Mouse (Mus musculus): ENCODE data around the gene Pctp. TPM values are rescaled to one million over a fixed set of nuclear protein-coding genes. Genes with fewer than 3 reads are reported as not detected.

Pctp gene
- total and polyA plus RNA-seq, 2 experiments from 2014 or later: 0.52 to 0.99 TPM

DNA sequence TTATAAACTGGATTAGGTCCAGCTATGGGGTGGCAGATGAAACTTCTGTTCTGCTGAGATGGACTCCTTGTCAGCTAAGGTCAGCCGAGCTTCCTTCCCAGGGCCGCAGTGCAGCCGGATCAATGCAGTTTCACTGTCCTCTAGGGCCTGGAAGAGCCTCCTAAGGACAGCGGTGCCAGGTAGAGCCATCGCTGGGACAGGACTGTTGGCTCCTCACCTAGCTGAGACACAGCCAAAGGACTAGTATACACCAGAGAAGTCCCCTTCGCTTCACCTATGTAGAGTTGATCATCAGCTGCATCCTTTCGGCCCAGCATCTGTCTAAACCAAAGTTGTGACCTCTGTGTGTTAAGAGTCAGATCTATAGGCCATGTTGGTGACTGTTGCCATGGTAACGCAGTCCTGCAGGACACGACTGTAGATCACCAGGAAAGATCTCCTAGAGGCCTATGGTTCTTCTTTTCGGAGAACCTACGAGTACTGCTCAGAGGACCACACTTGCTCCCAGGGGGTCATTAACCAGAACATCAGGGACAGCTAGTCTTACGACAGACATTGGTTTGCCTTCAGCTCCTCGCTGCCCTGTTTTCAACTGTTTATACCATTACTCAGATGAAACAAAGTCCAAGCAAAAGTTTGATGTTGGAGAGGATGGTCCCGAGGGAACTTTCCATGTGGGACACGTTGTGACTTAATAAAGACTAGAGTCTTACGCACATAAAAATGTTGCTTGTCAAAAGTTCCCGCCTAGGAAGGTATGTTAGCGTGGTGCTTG is 3.5 kb downstream of the Pctp start:
- no peak for TF ChIP-seq CTCF (IDR thresholded peaks at IDR 0.05; ENCODE audit: low read depth)
- Histone ChIP-seq H3K9me3 (ENCODE audit: low read length) (no peaks in the 10 kb centered on the region), H3K27ac (ENCODE audit: low read depth, low read length) (no peak overlapping the region), H3K4me3 (ENCODE audit: low read depth, low read length) (no peak overlapping the region), H3K4me2 (ENCODE audit: low read depth) (no peak overlapping the region), H3K27me3 (ENCODE audit: insufficient read depth, low read length) (no peaks in the 10 kb centered on the region), H3K36me3 (ENCODE audit: insufficient read depth) (no peaks in the 10 kb centered on the region), H3K4me1 (ENCODE audit: insufficient read depth) (peaks cover 4% of the 10 kb centered on the region; the same call in 1 of the 2 replicates), H3K9ac (no peak overlapping the region)
- DNase-seq (no peak), ATAC-seq (no peak)
- 95% methylated on average over 18 of the region's 18 CpGs for WGBS

DNA sequence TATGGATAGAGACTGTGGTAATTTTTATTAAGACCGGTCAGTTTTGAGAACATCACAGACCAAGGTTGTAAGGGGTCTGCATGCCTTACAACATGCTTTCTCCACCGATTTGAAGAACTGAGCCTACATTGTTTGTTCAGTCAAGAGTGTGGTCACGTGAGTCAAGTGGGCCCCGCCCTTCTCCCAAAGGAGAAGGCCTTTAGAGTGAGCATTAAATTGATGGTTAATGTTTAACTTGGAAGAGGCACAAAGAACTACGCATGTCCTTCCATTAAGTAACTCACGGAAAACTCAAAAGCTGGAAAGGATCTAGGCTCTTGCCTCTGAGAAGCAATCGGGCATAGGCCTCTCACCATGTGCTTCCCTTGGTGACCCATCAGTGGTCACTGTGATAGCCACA is 5.8 kb downstream of the Pctp start:
- H3K9me3 ChIP-seq (ENCODE audit: low read length): no peaks in the 10 kb centered on the region
- H3K4me1 ChIP-seq (ENCODE audit: insufficient read depth): no peaks in the 10 kb centered on the region
- WGBS: 94% methylated on average over 7 of the region's 7 CpGs
- no peaks in the 10 kb centered on the region for H3K27me3 ChIP-seq (ENCODE audit: insufficient read depth, low read length)
- no peak overlapping the region for H3K27ac ChIP-seq (ENCODE audit: low read depth, low read length)
- no peaks in the 10 kb centered on the region for H3K36me3 ChIP-seq (ENCODE audit: insufficient read depth)
- no peak overlapping the region for H3K9ac ChIP-seq
- no peak for DNase-seq
- no peak overlapping the region for H3K4me2 ChIP-seq (ENCODE audit: low read depth)
- no peak for ATAC-seq
- no peak for TF ChIP-seq CTCF (IDR thresholded peaks at IDR 0.05; ENCODE audit: low read depth)
- H3K4me3 ChIP-seq (ENCODE audit: low read depth, low read length): no peak overlapping the region

GRCm38 (mm10) chr11:89996406-89996805 is 6.3 kb downstream of the Pctp start:
- no peaks in the 10 kb centered on the region for H3K36me3 ChIP-seq (ENCODE audit: insufficient read depth)
- WGBS: 92% methylated on average over 4 of the region's 4 CpGs

DNA sequence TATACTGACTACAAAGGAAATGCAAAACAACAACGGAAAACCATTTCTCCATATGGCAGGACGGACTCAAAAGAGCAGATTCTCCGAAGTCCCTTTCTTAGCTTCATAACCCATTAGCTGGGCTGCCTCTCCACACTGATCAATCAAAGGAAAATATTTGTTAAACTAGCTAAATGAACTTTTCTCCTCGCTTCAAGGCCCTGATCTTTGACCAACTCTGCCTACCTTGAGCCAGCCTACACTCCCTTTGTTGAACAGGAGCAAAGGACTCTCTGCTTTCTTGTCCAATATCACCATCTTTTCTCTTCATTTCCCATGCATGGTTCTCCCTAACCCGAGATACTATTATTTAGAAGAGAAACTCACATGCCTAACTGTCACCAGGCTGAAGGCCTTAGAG is 7.1 kb downstream of the Pctp start:
- Histone ChIP-seq H3K9me3 (ENCODE audit: low read length) (no peaks in the 10 kb centered on the region), H3K36me3 (ENCODE audit: insufficient read depth) (no peaks in the 10 kb centered on the region), H3K27me3 (ENCODE audit: insufficient read depth, low read length) (no peaks in the 10 kb centered on the region), H3K4me2 (ENCODE audit: low read depth) (no peak overlapping the region), H3K9ac (no peak overlapping the region), H3K4me3 (ENCODE audit: low read depth, low read length) (no peak overlapping the region), H3K27ac (ENCODE audit: low read depth, low read length) (no peak overlapping the region), H3K4me1 (ENCODE audit: insufficient read depth) (no peaks in the 10 kb centered on the region)
- DNase-seq (no peak), ATAC-seq (no peak)
- no peak for TF ChIP-seq CTCF (IDR thresholded peaks at IDR 0.05; ENCODE audit: low read depth)
- WGBS: 90% methylated on average over 5 of the region's 5 CpGs

More at GRCm38 (mm10) chr11:89996406-89996805, 6.3 kb downstream of the Pctp start:
- H3K27me3 ChIP-seq (ENCODE audit: insufficient read depth, low read length): no peaks in the 10 kb centered on the region
- H3K9ac ChIP-seq: no peak overlapping the region
- ATAC-seq: no peak
- no peak for TF ChIP-seq CTCF (IDR thresholded peaks at IDR 0.05; ENCODE audit: low read depth)
- no peaks in the 10 kb centered on the region for H3K9me3 ChIP-seq (ENCODE audit: low read length)
- H3K4me2 ChIP-seq (ENCODE audit: low read depth): no peak overlapping the region
- H3K4me1 ChIP-seq (ENCODE audit: insufficient read depth): no peaks in the 10 kb centered on the region
- H3K27ac ChIP-seq (ENCODE audit: low read depth, low read length): no peak overlapping the region
- H3K4me3 ChIP-seq (ENCODE audit: low read depth, low read length): no peak overlapping the region
- no peak for DNase-seq

GRCm38 (mm10) chr11:89994706-89995105 is 8.0 kb downstream of the Pctp start:
- Histone ChIP-seq H3K36me3 (ENCODE audit: insufficient read depth) (no peaks in the 10 kb centered on the region), H3K4me2 (ENCODE audit: low read depth) (no peak overlapping the region), H3K4me3 (ENCODE audit: low read depth, low read length) (no peak overlapping the region), H3K9me3 (ENCODE audit: low read length) (no peaks in the 10 kb centered on the region), H3K9ac (no peak overlapping the region), H3K27ac (ENCODE audit: low read depth, low read length) (no peak overlapping the region), H3K4me1 (ENCODE audit: insufficient read depth) (no peaks in the 10 kb centered on the region), H3K27me3 (ENCODE audit: insufficient read depth, low read length) (no peaks in the 10 kb centered on the region)
- no peak for DNase-seq
- no peak for TF ChIP-seq CTCF (IDR thresholded peaks at IDR 0.05; ENCODE audit: low read depth)
- 52% methylated on average over 2 of the region's 2 CpGs for WGBS
- ATAC-seq: no peak

DNA sequence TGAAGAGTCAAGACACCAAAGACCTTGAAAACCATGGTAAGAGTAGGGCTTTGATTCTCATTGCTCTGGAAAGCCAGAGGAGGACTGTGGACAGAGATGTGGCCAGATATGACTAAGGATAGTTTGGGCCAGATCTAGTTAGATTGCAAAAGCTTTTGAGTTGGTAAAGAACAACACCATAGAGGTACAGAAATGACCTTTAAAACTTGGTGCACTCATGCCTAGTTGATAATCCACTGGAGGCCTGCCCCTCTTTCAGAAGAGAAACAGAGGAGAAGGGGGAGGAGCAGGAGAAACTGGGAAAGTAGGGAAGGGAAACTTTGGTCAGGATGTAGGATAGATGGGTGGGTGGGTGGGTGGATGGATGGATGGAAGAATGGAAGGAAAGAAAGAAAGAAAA is 11.0 kb downstream of the Pctp start:
- Histone ChIP-seq H3K27me3 (ENCODE audit: insufficient read depth, low read length) (no peaks in the 10 kb centered on the region), H3K36me3 (ENCODE audit: insufficient read depth) (no peaks in the 10 kb centered on the region), H3K27ac (ENCODE audit: low read depth, low read length) (no peak overlapping the region), H3K9ac (no peak overlapping the region), H3K4me1 (ENCODE audit: insufficient read depth) (no peaks in the 10 kb centered on the region), H3K9me3 (ENCODE audit: low read length) (no peaks in the 10 kb centered on the region), H3K4me2 (ENCODE audit: low read depth) (no peak overlapping the region), H3K4me3 (ENCODE audit: low read depth, low read length) (no peak overlapping the region)
- no peak for DNase-seq
- no peak for ATAC-seq
- no peak for TF ChIP-seq CTCF (IDR thresholded peaks at IDR 0.05; ENCODE audit: low read depth)

- peak; percentile 68 for ATAC-seq
- WGBS: 19% methylated on average over 8 of the region's 8 CpGs
Measured at GRCm38 (mm10) chr11:89988936-89989589, 13.6 kb downstream of the Pctp start.

More at GRCm38 (mm10) chr11:89988936-89989589, 13.6 kb downstream of the Pctp start:
- peak; percentile 89 for TF ChIP-seq CTCF (IDR thresholded peaks at IDR 0.05; ENCODE audit: low read depth)
- no peaks in the 10 kb centered on the region for H3K4me1 ChIP-seq (ENCODE audit: insufficient read depth)
- no peak overlapping the region for H3K9ac ChIP-seq
- no peak overlapping the region for H3K4me3 ChIP-seq (ENCODE audit: low read depth, low read length)
- H3K27me3 ChIP-seq (ENCODE audit: insufficient read depth, low read length): no peaks in the 10 kb centered on the region
- DNase-seq: peak; percentile 89
- no peak overlapping the region for H3K4me2 ChIP-seq (ENCODE audit: low read depth)
- no peak overlapping the region for H3K27ac ChIP-seq (ENCODE audit: low read depth, low read length)
- H3K36me3 ChIP-seq (ENCODE audit: insufficient read depth): no peaks in the 10 kb centered on the region
- no peaks in the 10 kb centered on the region for H3K9me3 ChIP-seq (ENCODE audit: low read length)
